Mouse (Mus musculus) Patski (cell line): ENCODE measurements at regions not wholly inside any gene's neighbourhood (a gene's known extent, or its start where the extent isn't known, plus 50 kb on each side); places are given as distances from the start of the nearest gene placed in this dataset.

Source experiments
- ATAC-seq: fragments of 100-300 bp; one replicate; pipeline ENCODE4 v1.8.0; 2021
- CTCF ChIA-PET: fragments of 350-600 bp; sonication (Branson Sonifier 250); formaldehyde crosslinking; loops from one replicate; lab custom pipeline; 2022; ENCODE audit warnings: inconsistent platforms; lab: Charles Lee
- POLR2A ChIA-PET: fragments of 350-600 bp; sonication (Branson Sonifier 250); formaldehyde crosslinking; loops from one replicate; lab custom pipeline; 2022; ENCODE audit warnings: antibody characterized with exemption, inconsistent platforms; lab: Charles Lee
- DNase-seq: peaks from one replicate; pipeline ENCODE4 v3.0.0-alpha.2; 2011; ENCODE audit warnings: low read depth, low spot score
- H3K27me3 ChIP-seq: fragments of 371-371 bp; one replicate; pipeline ENCODE4 v1.5.1; 2021
- CTCF ChIP-seq: fragments of 100-300 bp; IDR thresholded peaks from one replicate; pipeline ENCODE4 v1.5.1; 2021
- in situ Hi-C: fragments of 300-500 bp; cut with MboI; formaldehyde crosslinking; loops from 3 replicates; pipeline ENCODE4 v1.11.1; 2018; ENCODE audit warnings: low pct_unique_long_range_greater_than_20kb, mixed read lengths

DNA sequence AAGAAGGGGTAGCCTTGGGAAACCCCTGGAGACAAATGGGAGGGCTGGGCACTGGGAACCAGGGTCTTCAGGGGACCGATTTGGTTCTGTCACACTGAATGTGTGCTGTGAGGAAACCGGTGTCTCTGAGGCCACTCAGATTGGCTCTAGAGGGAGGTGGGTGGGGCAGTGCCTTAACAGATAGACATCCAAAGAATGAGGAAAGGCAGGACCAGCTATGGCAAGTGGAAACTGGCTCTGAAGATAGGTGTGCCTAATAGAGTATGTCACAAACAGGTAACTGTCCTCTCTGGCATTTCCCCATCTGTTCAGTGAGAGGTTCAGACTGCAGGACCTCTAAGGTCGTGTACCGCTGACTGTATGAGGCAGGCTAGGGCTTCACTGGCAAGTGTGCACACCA, 53.3 kb upstream of the Shisal1 start:
- POLR2A ChIA-PET: no interaction called here
- H3K27me3 ChIP-seq: no peaks in the 10 kb centered on the region
- no peak for ATAC-seq

DNA sequence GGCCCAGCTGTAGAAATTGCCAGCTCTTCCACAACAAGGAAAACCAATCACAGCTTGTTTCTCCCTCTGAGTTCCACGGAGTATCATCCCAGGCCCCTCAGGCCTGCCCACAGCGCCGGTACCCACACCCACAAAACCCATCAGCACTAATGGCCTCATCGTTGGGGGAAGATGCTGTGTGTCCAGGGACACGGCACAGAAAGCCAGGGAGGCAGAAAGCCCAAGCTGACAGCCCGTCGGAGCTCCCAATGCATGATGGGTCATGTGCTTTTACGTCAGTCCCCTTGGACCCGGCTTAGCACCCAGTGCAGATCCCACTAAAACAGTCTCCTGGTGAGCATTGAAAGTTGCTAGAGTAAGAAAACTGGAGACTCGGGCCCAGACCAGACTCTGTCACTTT, 50.2 kb upstream of the Shisal1 start:
- no peaks in the 10 kb centered on the region for H3K27me3 ChIP-seq
- DNase-seq: no peak
- no peak for ATAC-seq
- in situ Hi-C loops: no loop called here
- TF ChIP-seq CTCF: no peak
- POLR2A ChIA-PET: no interaction called here
- CTCF ChIA-PET: no interaction called here

More for the DNA sequence above, 53.3 kb upstream of the Shisal1 start:
- TF ChIP-seq CTCF: no peak
- in situ Hi-C loops: no loop called here
- CTCF ChIA-PET: interaction anchor here (0.9 kb wide), 1 partner anchor 26 kb away, joined by 3 read pairs; no protein-coding TSS in a partner anchor
- no peak for DNase-seq
